In genomic region chr5:70995617-70996325, GRCm38 (mm10) we compare ENCODE assay signal across 11 mouse cellular contexts.
DNase-seq lines count a peak whose midpoint lies in the region; ATAC-seq lines count a peak whose summit lies in the region.
"Had no signal": no experiment of that assay in that cellular context is flagged by ENCODE, and none has a peak within 500 bp of the region (broad histone marks: within the 10 kb centered on the region; RNA-seq: fewer than 3 reads in every experiment).

No protein-coding gene starts in this region.

- no peaks in the 10 kb centered on the region for H3K36me3 ChIP-seq in midbrain, embryonic 15.5 days (replicated peaks)
- H3K36me3 ChIP-seq: embryonic facial prominence, embryonic 13.5 days had no signal

- H3K4me3 ChIP-seq in midbrain, embryonic 15.5 days, result no peak overlapping the region
- H3K4me3 ChIP-seq: embryonic facial prominence, embryonic 13.5 days had no signal

- no peaks in the 10 kb centered on the region for H3K9me3 ChIP-seq in midbrain, embryonic 15.5 days
- H3K9me3 ChIP-seq: embryonic facial prominence, embryonic 13.5 days had no signal

- peak; percentile 32 for DNase-seq in cerebellum, adult 9-11 months
- peak; percentile 86 to 88 for DNase-seq in layer of hippocampus, adult 8-10 months (ENCODE audit: low spot score in 2 of 2)
- DNase-seq in thymus, postnatal 36 days, result no peak
- no peak for DNase-seq in adipocyte (ENCODE audit: low spot score)
- DNase-seq in heart, adult 8-10 months (ENCODE audit: low spot score), result no peak
- DNase-seq: retina, postnatal 1 day; thymus, postnatal 4 days had no signal

- H3K4me2 ChIP-seq in midbrain, embryonic 15.5 days, result no peak overlapping the region
- H3K4me2 ChIP-seq: embryonic facial prominence, embryonic 13.5 days had no signal

- no peak overlapping the region for H3K9ac ChIP-seq in midbrain, embryonic 15.5 days
- H3K9ac ChIP-seq: embryonic facial prominence, embryonic 13.5 days; liver, embryonic 14.5 days had no signal

- 65% methylated on average over 13 of the region's 13 CpGs for WGBS in midbrain, embryonic 15.5 days

- peak; percentile 58; the same call in 1 of the 2 replicates for ATAC-seq in cerebellum, adult (ENCODE audit: insufficient number of reproducible peaks, low FRiP score, low TSS enrichment)
- ATAC-seq in midbrain, embryonic 15.5 days (replicated peaks), result peak; percentile 78

- no peak overlapping the region for H3K27ac ChIP-seq in midbrain, embryonic 15.5 days
- H3K27ac ChIP-seq: embryonic facial prominence, embryonic 13.5 days; liver, embryonic 14.5 days had no signal

- H3K27me3 ChIP-seq in midbrain, embryonic 15.5 days (replicated peaks), result no peaks in the 10 kb centered on the region
- H3K27me3 ChIP-seq: embryonic facial prominence, embryonic 13.5 days had no signal

- no peaks in the 10 kb centered on the region for H3K4me1 ChIP-seq in midbrain, embryonic 15.5 days
- H3K4me1 ChIP-seq: embryonic facial prominence, embryonic 13.5 days had no signal

Comparison
In these comparisons a context has a peak if more than half of its experiments do, and no peak if none do; other contexts are left out.
1. DNase-seq: peak in cerebellum, adult 9-11 months (single experiment) and layer of hippocampus, adult 8-10 months (2 of 2); none in thymus, postnatal 36 days (0 of 2), adipocyte (single experiment) and heart, adult 8-10 months (single experiment).